Mouse (Mus musculus): ENCODE data around the gene Sumf2. TPM values are rescaled to one million over a fixed set of nuclear protein-coding genes. Genes with fewer than 3 reads are reported as not detected.

The Sumf2 gene
- polyA plus RNA-seq (2014; fragmentation: Illumina TruSeq; extraction: RNeasy Lipid Tissue Mini Kit (QIAGEN cat#74804); ENCODE audit: low read depth, low replicate concordance): 4.6 TPM

DNA sequence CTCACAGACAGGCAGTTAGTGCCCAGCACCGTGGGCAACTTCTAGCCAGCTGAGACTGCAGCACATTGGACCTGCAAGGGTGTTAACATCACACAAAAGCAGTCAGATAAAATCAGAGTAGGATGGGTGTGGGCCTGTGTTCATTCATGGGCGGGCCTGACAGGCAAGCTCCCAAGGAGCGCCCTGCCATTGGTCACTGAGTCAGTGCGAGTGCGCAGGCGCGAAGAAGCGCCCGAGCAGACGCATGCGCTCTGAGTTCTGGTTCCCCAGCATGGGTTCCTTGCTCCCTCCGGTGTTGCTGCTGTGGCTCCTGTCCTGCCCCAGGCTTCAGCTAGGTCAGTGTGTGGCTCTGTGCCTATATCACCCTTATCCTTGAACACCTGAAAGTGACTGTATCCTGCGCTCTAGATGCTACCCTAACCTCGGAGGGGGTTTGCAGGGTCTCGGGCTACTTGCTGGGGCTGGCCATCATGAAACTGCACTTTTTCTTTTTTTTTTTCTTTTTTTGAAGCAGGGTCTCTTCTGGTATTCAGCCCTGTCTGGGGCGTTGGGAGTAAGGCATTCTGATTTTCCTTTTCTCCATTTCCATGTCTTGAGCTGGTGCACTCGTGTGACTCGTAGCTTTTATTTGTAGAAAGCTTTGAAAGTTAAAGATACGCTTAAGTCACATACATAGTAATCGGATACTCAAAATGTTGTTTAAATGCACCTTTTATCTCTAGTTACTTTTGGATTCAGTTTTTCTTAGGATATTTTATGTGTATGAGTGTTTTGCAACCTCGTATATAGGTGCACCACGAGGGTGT lies at the start of gene Sumf2:
TSS of gene Sumf2 (plus strand) at position 235 of the 806 bp plus-strand sequence.

DNA sequence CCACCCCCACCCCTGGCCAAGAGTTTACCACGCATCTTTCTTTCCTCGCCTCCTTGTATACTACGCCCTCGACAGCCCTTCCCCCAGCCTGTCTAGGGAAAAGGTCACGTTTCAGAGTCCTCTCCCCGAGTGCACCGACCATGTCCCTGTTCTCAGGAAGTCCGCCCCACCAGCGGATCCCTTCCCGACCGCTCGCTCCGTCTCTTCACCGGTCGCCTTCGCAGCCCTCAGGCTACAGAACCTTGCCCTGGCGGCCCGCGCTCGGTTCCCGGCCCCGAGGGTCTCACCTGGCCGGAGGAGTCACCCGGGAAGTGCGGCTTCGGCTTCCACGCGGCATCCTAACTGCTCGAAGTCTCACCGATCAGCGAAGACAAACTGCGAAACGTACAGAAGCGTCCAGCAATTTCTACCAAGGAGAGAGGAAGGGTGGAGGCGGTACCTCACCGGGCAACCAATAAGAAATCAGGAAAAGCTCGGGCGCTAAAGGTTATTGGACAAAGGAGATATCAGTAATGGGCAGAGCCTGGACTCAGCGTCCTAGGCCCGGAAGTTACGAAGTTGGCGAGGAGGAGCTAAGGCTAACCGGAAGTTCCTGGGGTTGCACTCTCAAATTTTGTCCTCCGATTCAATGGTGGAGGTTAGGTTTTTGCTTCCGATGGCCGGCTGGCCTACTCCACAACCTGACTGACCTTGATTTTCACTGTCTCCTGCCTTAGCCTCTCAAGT lies 40.3 kb downstream of the Sumf2 start, which contains the start of gene Chchd2:
TSS of gene Chchd2 (minus strand) at position 560 of the 726 bp plus-strand sequence.

DNA sequence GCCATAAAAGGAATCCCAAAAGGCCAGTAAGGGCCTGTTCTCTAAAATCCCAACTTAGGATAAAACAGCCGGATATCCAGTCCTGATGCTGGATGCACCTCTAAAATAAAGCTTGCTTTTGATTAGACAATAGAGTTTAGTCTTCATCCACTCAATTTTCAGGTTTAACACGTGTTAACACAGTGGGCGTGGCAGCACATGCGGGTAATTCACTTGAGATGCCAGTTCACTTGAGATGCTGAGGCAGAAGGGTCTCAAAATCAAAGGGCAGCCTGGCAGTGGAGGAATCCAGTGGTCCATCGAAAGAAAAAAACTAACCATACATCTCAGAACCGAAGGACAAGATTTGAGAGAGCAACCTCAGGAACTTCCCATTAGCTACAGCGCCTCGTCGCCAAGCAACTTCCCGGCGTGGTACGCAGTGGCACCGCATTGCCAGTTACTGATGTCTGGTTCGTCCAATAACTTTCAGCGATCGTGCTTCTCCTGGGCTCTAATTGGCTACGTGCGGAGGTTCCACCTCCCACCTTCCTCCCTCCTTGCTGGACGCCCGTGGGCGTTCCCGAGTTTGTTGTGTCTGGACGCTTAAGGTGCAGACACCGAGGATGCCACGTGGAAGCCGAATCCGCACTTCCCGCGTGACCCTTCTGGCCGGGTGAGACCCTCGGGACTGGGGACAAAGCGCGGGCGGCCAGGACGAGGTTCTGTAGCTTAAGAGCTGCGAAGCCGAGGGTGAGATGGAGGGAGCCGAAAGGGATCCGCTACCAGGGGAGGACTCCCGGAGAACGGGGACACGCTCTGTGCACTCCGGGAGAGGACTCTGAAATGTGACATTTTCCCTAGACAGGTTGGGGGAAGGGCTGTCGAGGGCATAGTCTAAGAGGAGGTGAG lies 48.7 kb downstream of the Sumf2 start, which contains the start of gene Zbed5:
TSS of gene Zbed5 (plus strand) at position 526 of the 891 bp plus-strand sequence.

GRCm38 (mm10) chr5:129898449-129898848 lies 51.7 kb downstream of the Sumf2 start, which contains the start of gene Phkg1:
Phkg1 (minus strand) TSS chr5:129898549.

GRCm38 (mm10) chr5:129908242-129908965 lies 61.6 kb downstream of the Sumf2 start, which contains the start of gene Nupr1l:
Nupr1l (plus strand) TSS chr5:129908540.

Other genes with a start within 250 kb of the Sumf2 start
- gene Zfp11, start 176.9 kb upstream of the Sumf2 start, polyA plus RNA-seq (2014; fragmentation: Illumina TruSeq; extraction: RNeasy Lipid Tissue Mini Kit (QIAGEN cat#74804); ENCODE audit: low read depth, low replicate concordance): 4.4 TPM
- gene Sept14, start 138.5 kb upstream of the Sumf2 start, polyA plus RNA-seq (2014; fragmentation: Illumina TruSeq; extraction: RNeasy Lipid Tissue Mini Kit (QIAGEN cat#74804); ENCODE audit: low read depth, low replicate concordance): not detected
- 68.5 TPM for gene Mrps17, start 131.5 kb upstream of the Sumf2 start, polyA plus RNA-seq (2014; fragmentation: Illumina TruSeq; extraction: RNeasy Lipid Tissue Mini Kit (QIAGEN cat#74804); ENCODE audit: low read depth, low replicate concordance)
- 79.5 TPM for gene Nipsnap2, start 121.9 kb upstream of the Sumf2 start, polyA plus RNA-seq (2014; fragmentation: Illumina TruSeq; extraction: RNeasy Lipid Tissue Mini Kit (QIAGEN cat#74804); ENCODE audit: low read depth, low replicate concordance)
- gene Psph, start 59.5 kb upstream of the Sumf2 start, polyA plus RNA-seq (2014; fragmentation: Illumina TruSeq; extraction: RNeasy Lipid Tissue Mini Kit (QIAGEN cat#74804); ENCODE audit: low read depth, low replicate concordance): 9.8 TPM
- 776 TPM for gene Chchd2, start 40.5 kb downstream of the Sumf2 start, polyA plus RNA-seq (2014; fragmentation: Illumina TruSeq; extraction: RNeasy Lipid Tissue Mini Kit (QIAGEN cat#74804); ENCODE audit: low read depth, low replicate concordance)
- 2.1 TPM for gene Zbed5, start 48.7 kb downstream of the Sumf2 start, polyA plus RNA-seq (2014; fragmentation: Illumina TruSeq; extraction: RNeasy Lipid Tissue Mini Kit (QIAGEN cat#74804); ENCODE audit: low read depth, low replicate concordance)
- gene Phkg1, start 51.6 kb downstream of the Sumf2 start, polyA plus RNA-seq (2014; fragmentation: Illumina TruSeq; extraction: RNeasy Lipid Tissue Mini Kit (QIAGEN cat#74804); ENCODE audit: low read depth, low replicate concordance): 0.36 TPM
- gene Nupr1l, start 61.6 kb downstream of the Sumf2 start, polyA plus RNA-seq (2014; fragmentation: Illumina TruSeq; extraction: RNeasy Lipid Tissue Mini Kit (QIAGEN cat#74804); ENCODE audit: low read depth, low replicate concordance): 5.8 TPM
- 48.9 TPM for gene Vkorc1l1, start 95.0 kb downstream of the Sumf2 start, polyA plus RNA-seq (2014; fragmentation: Illumina TruSeq; extraction: RNeasy Lipid Tissue Mini Kit (QIAGEN cat#74804); ENCODE audit: low read depth, low replicate concordance)
- 13.2 TPM for gene Gusb, start 156.1 kb downstream of the Sumf2 start, polyA plus RNA-seq (2014; fragmentation: Illumina TruSeq; extraction: RNeasy Lipid Tissue Mini Kit (QIAGEN cat#74804); ENCODE audit: low read depth, low replicate concordance)
- gene Asl, start 182.3 kb downstream of the Sumf2 start, polyA plus RNA-seq (2014; fragmentation: Illumina TruSeq; extraction: RNeasy Lipid Tissue Mini Kit (QIAGEN cat#74804); ENCODE audit: low read depth, low replicate concordance): 15.5 TPM
- gene Crcp, start 182.3 kb downstream of the Sumf2 start, polyA plus RNA-seq (2014; fragmentation: Illumina TruSeq; extraction: RNeasy Lipid Tissue Mini Kit (QIAGEN cat#74804); ENCODE audit: low read depth, low replicate concordance): 16.0 TPM
- 6.8 TPM for gene Tpst1, start 226.3 kb downstream of the Sumf2 start, polyA plus RNA-seq (2014; fragmentation: Illumina TruSeq; extraction: RNeasy Lipid Tissue Mini Kit (QIAGEN cat#74804); ENCODE audit: low read depth, low replicate concordance)